Mouse (Mus musculus) c-Kit-positive CD71-positive TER-119-negative erythroid progenitor cells, embryonic 14.5 days (primary cell): ENCODE results near the gene Gm33543.

Experiments
- DNase-seq: peaks from one replicate; pipeline ENCODE4 v3.0.0-alpha.2; 2013; ENCODE audit warnings: low read depth

Gene Gm33543

DNA sequence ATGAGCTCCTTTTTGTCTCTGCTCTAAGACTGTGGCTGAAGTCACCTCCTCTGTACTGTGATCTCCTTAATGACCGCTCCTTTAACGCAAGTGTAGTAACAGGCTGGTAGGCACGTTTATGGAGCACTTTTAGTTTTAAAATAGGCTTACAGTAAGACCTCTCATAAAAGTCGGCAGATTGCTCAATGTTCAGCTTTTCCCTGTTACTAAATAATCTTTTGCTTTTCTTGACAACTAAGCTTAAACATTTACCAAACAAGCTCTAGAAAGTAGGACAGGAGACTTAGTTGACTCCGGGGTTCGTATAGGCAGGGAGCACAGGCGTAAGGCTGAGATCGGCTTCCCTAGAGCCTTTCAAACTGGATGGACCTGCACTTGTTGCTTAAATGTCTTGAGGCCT lies 64.1 kb downstream of the Gm33543 start:
- DNase-seq, result no peak

DNA sequence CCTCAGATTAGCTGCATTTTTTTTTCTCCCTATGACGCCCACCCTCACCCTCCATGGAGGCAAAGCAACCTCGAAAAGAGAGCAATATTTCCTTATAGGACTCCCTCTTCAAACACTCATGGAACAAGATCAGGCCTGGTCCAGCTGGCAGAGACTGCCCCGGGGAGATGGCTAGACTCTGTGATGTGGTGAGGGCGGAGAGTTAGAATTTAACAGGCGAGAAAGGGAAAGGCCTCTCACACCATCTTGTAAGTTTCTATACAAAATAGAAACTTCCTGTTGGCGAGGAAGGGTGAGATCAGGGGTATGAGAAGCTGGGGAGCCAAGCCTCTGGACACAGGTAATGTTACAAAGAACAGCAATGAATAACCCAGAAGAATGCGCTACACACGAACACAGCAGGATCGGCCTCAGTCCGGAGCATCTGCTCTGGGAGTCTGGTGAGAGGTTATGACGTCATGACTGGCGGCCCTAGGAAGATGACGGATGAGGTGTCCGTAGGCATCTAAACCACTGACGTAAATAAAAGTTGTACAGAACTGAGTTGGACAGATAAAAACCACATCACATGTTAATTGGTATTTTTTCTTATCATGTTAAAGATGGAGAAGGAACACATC lies 64.9 kb downstream of the Gm33543 start:
- no peak for DNase-seq

DNA sequence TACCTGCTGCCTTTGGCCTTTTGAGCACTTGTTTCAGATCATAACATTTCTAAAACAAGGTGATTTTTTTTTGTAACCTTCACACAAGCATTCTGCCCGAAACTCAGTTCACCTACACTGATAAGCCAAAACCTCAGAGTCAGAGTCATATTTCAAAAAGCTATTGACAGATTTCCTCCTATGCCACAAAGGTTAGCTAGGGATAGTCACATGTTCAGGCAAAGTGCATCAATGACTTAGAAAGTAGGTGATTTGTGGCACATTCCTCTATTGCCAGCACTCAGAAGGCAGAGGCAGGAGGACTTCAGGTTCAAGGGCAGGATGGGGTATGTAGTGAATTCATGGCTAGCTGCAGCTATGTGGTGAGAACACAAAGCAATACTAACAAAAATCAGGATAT lies 65.7 kb downstream of the Gm33543 start:
- DNase-seq, result no peak

DNA sequence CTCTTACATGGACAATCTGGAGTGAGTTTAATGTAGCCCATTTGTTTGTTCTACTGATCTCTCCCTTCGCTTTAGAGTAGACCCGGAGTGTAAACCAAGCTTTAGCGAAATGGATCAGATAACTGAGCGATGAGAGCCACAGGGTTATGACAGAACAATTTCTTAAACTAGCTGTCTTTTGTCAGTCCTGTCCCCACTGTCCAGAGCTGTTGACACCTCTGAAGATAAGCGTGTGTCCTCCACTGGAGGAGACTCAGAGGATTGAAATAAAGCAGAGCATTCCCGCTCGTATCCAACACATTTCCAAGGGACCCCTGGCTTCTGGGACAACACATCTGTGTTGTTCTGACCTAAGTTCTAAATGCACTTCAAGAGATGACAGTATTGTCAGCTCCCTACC lies 67.9 kb downstream of the Gm33543 start:
- DNase-seq, result no peak

DNA sequence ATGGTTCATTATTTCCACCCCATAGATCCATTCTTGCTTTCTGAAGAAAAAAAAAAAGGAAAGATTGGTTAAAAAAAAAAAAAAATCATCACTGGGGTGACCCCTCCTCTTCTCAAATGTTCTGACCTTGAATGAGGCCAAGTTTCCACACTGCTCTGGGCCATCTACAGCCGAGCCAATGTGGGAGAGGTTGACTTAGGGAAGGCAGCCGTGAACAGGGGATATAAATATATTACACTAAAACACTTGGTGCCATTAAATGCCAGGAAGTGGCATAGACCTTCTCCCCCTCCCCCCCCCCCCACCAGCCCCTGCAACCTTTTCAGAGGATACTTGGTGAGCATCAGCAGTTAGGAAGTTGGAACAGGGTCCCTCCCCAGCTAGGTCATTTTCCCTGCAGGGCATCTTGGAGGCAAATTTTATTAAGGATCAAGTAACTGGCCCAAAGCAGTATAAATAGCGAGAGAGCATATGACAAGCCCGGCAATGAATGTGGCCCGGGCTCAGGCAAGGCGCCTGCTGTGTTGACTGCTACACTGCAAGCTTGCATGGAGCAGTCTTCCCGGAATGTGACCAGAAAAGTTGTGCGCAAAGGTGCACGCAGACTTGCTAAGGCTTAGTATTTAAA lies 68.6 kb downstream of the Gm33543 start:
- DNase-seq, result no peak
